Mouse (Mus musculus): Measurements from ENCODE around the gene Zbbx.

Gene Zbbx

GRCm38 (mm10) chr3:75164838-75165496 is at the start of gene Zbbx:
Gene Zbbx, minus strand, starts transcription at chr3:75165034.
- DNase-seq (ENCODE audit: low spot score in 2 of 2): peak in 1 of 2 experiments; percentile 13

DNA sequence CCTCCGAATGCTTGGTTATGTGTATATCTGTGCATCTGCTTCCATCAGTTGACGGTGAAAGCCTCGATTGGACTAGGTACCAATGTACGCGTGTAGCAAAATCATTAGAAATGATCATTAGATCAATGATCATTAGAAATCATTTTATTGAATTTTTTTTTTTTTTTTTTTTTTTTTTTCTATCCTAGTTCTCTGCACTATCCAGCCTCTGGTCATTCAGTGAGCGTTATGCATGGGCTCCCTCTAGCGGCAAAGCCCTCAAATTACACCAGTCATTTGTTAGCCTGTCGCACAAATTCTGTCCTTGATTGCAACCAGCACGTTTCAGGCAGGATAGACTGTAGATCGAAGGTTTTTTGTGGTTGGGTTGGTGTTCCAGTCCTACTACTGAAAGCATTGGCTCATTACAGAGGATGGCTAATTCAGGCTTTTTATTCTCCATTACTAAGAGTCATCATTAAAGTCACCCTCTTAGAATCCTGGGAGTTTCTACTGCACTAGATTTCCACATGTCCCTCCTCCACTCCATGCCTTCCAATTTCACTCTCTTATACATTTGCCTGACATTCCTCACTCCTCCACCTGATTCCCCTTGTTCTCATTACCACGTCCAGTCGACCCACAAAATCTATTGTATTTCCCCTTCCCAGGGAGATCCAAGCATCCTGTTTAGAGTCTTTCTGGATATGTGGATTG is 38.1 kb upstream of the Zbbx start:
- DNase-seq (ENCODE audit: low spot score in 2 of 2): peak; percentile 5 to 18

DNA sequence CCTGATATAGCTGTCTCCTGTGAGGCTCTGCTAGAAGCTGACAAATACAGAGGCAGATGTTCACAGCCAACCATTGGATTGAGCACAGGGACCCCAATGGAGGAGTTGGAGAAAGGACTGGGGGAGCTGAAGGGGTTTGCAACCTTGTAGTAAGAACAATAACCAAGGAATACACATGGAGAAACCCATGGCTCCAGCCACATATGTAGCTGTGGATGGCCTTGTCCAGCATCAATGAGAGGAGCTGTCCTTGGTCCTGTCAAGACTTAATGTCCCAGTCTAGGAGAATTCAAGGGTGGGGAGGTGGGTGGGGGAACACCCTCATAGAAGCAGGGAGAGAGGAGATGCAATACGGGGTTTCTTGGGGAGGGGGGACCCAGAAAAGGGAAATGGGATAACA is 17.8 kb upstream of the Zbbx start:
- no peak for DNase-seq (ENCODE audit: low spot score in 2 of 2)

DNA sequence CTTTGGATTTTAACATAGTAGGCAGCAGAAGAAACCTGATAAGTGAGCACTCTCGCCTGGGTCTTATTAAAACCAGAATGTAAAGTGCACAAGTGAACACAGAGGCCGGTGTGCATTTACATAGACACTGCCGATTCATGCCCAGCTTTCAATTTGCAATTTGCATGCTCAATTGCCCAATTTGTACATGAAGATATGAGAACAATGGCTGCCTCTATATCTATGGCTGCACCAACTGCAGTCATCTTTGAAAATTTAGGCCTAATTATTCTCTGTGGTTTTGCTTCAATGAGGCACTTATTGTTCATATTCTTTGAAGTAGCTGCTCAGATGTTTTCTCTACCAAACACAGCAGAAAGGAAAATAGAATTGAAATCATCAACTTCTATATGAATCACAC is 23.0 kb downstream of the Zbbx start:
- DNase-seq (ENCODE audit: low spot score in 2 of 2): no peak

DNA sequence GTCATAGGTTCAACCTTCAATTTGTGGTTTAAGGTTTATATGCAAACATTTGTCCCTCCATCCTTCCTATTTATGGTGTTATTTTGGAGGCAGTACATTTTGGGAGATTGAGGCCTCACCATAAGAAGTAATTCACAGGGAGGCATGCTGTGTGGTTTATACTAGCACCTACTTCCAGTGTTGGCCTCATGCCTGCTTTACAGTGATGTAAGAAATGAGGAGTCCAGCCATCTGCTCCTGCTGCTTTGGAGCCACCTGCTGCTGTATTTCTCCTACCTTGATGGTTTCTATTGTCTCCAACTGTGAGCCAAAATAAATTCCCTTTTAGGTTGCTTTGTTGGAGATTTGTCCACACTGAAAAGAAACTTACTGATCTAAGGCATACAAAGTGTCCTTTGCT is 60.0 kb downstream of the Zbbx start:
- no peak for DNase-seq (ENCODE audit: low spot score in 2 of 2)

- no peak for DNase-seq (ENCODE audit: low spot score in 2 of 2)
Observed at GRCm38 (mm10) chr3:75085762-75086161, 79.1 kb downstream of the Zbbx start.

GRCm38 (mm10) chr3:75078906-75079305 is 85.9 kb downstream of the Zbbx start:
- DNase-seq (ENCODE audit: low spot score in 2 of 2): no peak

DNA sequence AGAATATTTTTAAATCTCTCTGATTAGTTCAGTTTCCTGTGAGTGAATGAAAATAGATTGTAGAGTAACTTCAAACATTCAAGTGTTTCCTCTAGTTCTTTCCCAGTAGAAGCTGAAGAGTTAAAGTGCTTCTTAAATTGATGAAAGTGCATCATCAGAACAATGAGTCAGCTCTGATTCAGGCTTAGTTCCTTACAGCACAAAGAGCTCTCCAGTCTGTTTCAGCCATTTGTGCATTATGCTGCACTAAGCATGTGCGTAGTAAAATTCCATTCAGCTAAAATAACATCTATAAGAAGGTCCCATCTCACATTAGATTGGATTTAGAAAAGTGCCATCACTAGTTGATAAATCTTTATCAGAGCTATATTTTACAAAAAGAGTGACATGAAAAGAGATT is 155.1 kb downstream of the Zbbx start:
- DNase-seq (ENCODE audit: low spot score in 2 of 2): no peak
